ENCODE assay signal across 7 mouse cellular contexts in genomic region chr4:56113701-56114196, GRCm38 (mm10).
DNase-seq lines count a peak whose midpoint lies in the region; ATAC-seq lines count a peak whose summit lies in the region.

No protein-coding gene starts in this region.

- H3K27ac ChIP-seq in intestine, embryonic 15.5 days, result peak overlapping the region; percentile 85

- intact Hi-C loops in left cerebral cortex, postnatal 10 days (cut with DNase I), result no loop called here

- DNase-seq in adrenal gland, adult (ENCODE audit: inconsistent age in 2 of 2, low spot score in 1 of 2), result peak; percentile 89 to 94
- DNase-seq in cerebellum, postnatal 36 days, result peak; percentile 13 to 21
- peak; percentile 40 to 75 for DNase-seq in gastrocnemius, postnatal 4 days (ENCODE audit: low spot score in 2 of 2)
- DNase-seq in left cerebral cortex, postnatal 10 days (ENCODE audit: extremely low spot score in 1 of 2, low spot score in 2 of 2), result peak; percentile 63 to 82
- DNase-seq in spleen, postnatal 10 days (ENCODE audit: low spot score in 2 of 2), result peak; percentile 8 to 48

- whole genome bisulfite sequencing in intestine, embryonic 15.5 days, result 8% methylated on average over 10 of the region's 10 CpGs

- no peaks in the 10 kb centered on the region for H3K27me3 ChIP-seq in intestine, embryonic 15.5 days (replicated peaks)

- H3K4me2 ChIP-seq in intestine, embryonic 15.5 days (replicated peaks), result peak overlapping the region; percentile 48

- H3K36me3 ChIP-seq in intestine, embryonic 15.5 days, result no peaks in the 10 kb centered on the region

- ATAC-seq in intestine, embryonic 15.5 days, result peak; percentile 98
- peak; percentile 96 for ATAC-seq in megakaryocyte, adult 5-6 weeks (ENCODE audit: poor library complexity, severe bottlenecking)

- no peaks in the 10 kb centered on the region for H3K9me3 ChIP-seq in intestine, embryonic 15.5 days

- no peak overlapping the region; the same call in 1 of the 2 replicates for H3K4me3 ChIP-seq in intestine, embryonic 15.5 days (replicated peaks)

- H3K9ac ChIP-seq in intestine, embryonic 15.5 days, result no peak overlapping the region

- peaks cover 10% of the 10 kb centered on the region for H3K4me1 ChIP-seq in intestine, embryonic 15.5 days (replicated peaks)

Comparison
In these comparisons a context has a peak if more than half of its experiments do, and no peak if none do; other contexts are left out.
1. DNase-seq: peak in every context shown above with its lines; median percentile 92 in adrenal gland, adult; 72 in left cerebral cortex, postnatal 10 days; 58 in gastrocnemius, postnatal 4 days; 28 in spleen, postnatal 10 days; 17 in cerebellum, postnatal 36 days.